18 mouse cellular contexts compared by ENCODE assay signal in genomic region chr7:19201660-19202059, GRCm38 (mm10). TPM values are rescaled to one million over a fixed set of nuclear protein-coding genes. Genes with fewer than 3 reads are reported as not detected.
DNase-seq lines count a peak whose midpoint lies in the region; ATAC-seq and TF ChIP-seq lines count a peak whose summit lies in the region.
"Had no signal": no experiment of that assay in that cellular context is flagged by ENCODE, and none has a peak within 500 bp of the region (broad histone marks: within the 10 kb centered on the region; RNA-seq: fewer than 3 reads in every experiment).

No protein-coding gene starts in this region.

- H3K27me3 ChIP-seq in hindbrain, embryonic 12.5 days, result no peaks in the 10 kb centered on the region
- no peaks in the 10 kb centered on the region for H3K27me3 ChIP-seq in hindbrain, postnatal 0 days (ENCODE audit: insufficient read depth, low read length)
- no peaks in the 10 kb centered on the region for H3K27me3 ChIP-seq in midbrain, embryonic 10.5 days (ENCODE audit: low read depth, poor library complexity, severe bottlenecking)
- H3K27me3 ChIP-seq in midbrain, embryonic 15.5 days (replicated peaks), result no peaks in the 10 kb centered on the region
- H3K27me3 ChIP-seq in embryonic facial prominence, embryonic 13.5 days, result no peaks in the 10 kb centered on the region
- no peaks in the 10 kb centered on the region for H3K27me3 ChIP-seq in stomach, embryonic 14.5 days (ENCODE audit: control insufficient read depth, insufficient read depth, low read length)
- H3K27me3 ChIP-seq: neural tube, embryonic 15.5 days had no signal

- H3K4me1 ChIP-seq in hindbrain, embryonic 12.5 days, result no peaks in the 10 kb centered on the region
- no peaks in the 10 kb centered on the region for H3K4me1 ChIP-seq in hindbrain, postnatal 0 days (ENCODE audit: insufficient read depth, low read length)
- no peaks in the 10 kb centered on the region for H3K4me1 ChIP-seq in midbrain, embryonic 10.5 days
- H3K4me1 ChIP-seq in midbrain, embryonic 15.5 days, result no peaks in the 10 kb centered on the region
- H3K4me1 ChIP-seq in embryonic facial prominence, embryonic 13.5 days, result no peaks in the 10 kb centered on the region
- H3K4me1 ChIP-seq in stomach, embryonic 14.5 days (ENCODE audit: control insufficient read depth, insufficient read depth, low read length), result no peaks in the 10 kb centered on the region
- H3K4me1 ChIP-seq: neural tube, embryonic 15.5 days had no signal

- no peak overlapping the region for H3K9ac ChIP-seq in hindbrain, embryonic 12.5 days
- no peak overlapping the region for H3K9ac ChIP-seq in hindbrain, postnatal 0 days (replicated peaks; ENCODE audit: low read length)
- H3K9ac ChIP-seq in midbrain, embryonic 15.5 days, result no peak overlapping the region
- no peak overlapping the region for H3K9ac ChIP-seq in embryonic facial prominence, embryonic 13.5 days
- no peak overlapping the region for H3K9ac ChIP-seq in stomach, embryonic 14.5 days (replicated peaks; ENCODE audit: low read depth, low read length)
- H3K9ac ChIP-seq: neural tube, embryonic 15.5 days had no signal

- no peak overlapping the region for H3K27ac ChIP-seq in hindbrain, embryonic 12.5 days
- H3K27ac ChIP-seq in hindbrain, postnatal 0 days, result no peak overlapping the region
- H3K27ac ChIP-seq in midbrain, embryonic 10.5 days (replicated peaks), result 0 out of 2 replicates have a peak overlapping the region, but pooled peaks have one; percentile 6
- H3K27ac ChIP-seq in midbrain, embryonic 15.5 days, result no peak overlapping the region
- no peak overlapping the region for H3K27ac ChIP-seq in embryonic facial prominence, embryonic 13.5 days
- H3K27ac ChIP-seq in stomach, embryonic 14.5 days (ENCODE audit: low read length), result no peak overlapping the region
- H3K27ac ChIP-seq: heart, adult 2 months; neural tube, embryonic 15.5 days had no signal

- H3K4me2 ChIP-seq in hindbrain, embryonic 12.5 days (replicated peaks), result no peak overlapping the region
- no peak overlapping the region for H3K4me2 ChIP-seq in hindbrain, postnatal 0 days (ENCODE audit: low read depth, low read length)
- no peak overlapping the region for H3K4me2 ChIP-seq in midbrain, embryonic 15.5 days
- no peak overlapping the region for H3K4me2 ChIP-seq in embryonic facial prominence, embryonic 13.5 days
- no peak overlapping the region for H3K4me2 ChIP-seq in stomach, embryonic 14.5 days (replicated peaks; ENCODE audit: low read depth, low read length)
- H3K4me2 ChIP-seq: neural tube, embryonic 15.5 days had no signal

- H3K4me3 ChIP-seq in hindbrain, embryonic 12.5 days, result no peak overlapping the region
- H3K4me3 ChIP-seq in hindbrain, postnatal 0 days (ENCODE audit: low read length), result no peak overlapping the region
- H3K4me3 ChIP-seq in midbrain, embryonic 10.5 days, result no peak overlapping the region
- H3K4me3 ChIP-seq in midbrain, embryonic 15.5 days, result no peak overlapping the region
- H3K4me3 ChIP-seq in embryonic facial prominence, embryonic 13.5 days, result no peak overlapping the region
- H3K4me3 ChIP-seq in stomach, embryonic 14.5 days (ENCODE audit: low read depth, low read length), result no peak overlapping the region
- H3K4me3 ChIP-seq: erythroblast, embryonic 14.5 days; heart, adult 2 months; neural tube, embryonic 15.5 days had no signal

- no peak for TF ChIP-seq CTCF in hindbrain, postnatal 0 days (IDR thresholded peaks at IDR 0.05; ENCODE audit: low read depth)

- ATAC-seq in hindbrain, embryonic 12.5 days (ENCODE audit: low FRiP score), result peak; percentile 54
- ATAC-seq in hindbrain, postnatal 0 days, result no peak
- ATAC-seq in midbrain, embryonic 15.5 days (replicated peaks), result no peak; the same call in 1 of the 2 replicates
- peak; percentile 65; the same call in 1 of the 2 replicates for ATAC-seq in embryonic facial prominence, embryonic 13.5 days (ENCODE audit: insufficient number of reproducible peaks, insufficient read depth, low FRiP score, low TSS enrichment, low read depth)
- peak; percentile 61; the same call in 1 of the 2 replicates for ATAC-seq in stomach, embryonic 14.5 days (ENCODE audit: insufficient number of reproducible peaks, insufficient read depth, low FRiP score, low read depth)
- ATAC-seq: forebrain, postnatal 0 days had no signal

- intact Hi-C loops in left cerebral cortex, postnatal 14 days (cut with DNase I), result no loop called here

- no peak for DNase-seq in hindbrain, postnatal 0 days (ENCODE audit: low spot score)
- no peak for DNase-seq in midbrain, embryonic 10.5 days (ENCODE audit: low spot score)
- DNase-seq in embryo, embryonic 10.5 days (ENCODE audit: low spot score), result no peak
- DNase-seq in left cerebral cortex, postnatal 14 days (ENCODE audit: low spot score in 2 of 2), result no peak
- DNase-seq: adrenal gland, adult 8-10 months; cerebellum, adult 11-12 months; forebrain, postnatal 0 days; heart, adult 2 months; kidney, adult 18-20 months; retina, postnatal 1 day; spleen, adult 18-20 months; thymus, adult 18-20 months had no signal

- peaks cover 65% of the 10 kb centered on the region for H3K36me3 ChIP-seq in hindbrain, embryonic 12.5 days
- peaks cover 27% of the 10 kb centered on the region for H3K36me3 ChIP-seq in hindbrain, postnatal 0 days (ENCODE audit: insufficient read depth, low read length)
- peaks cover 68% of the 10 kb centered on the region for H3K36me3 ChIP-seq in midbrain, embryonic 10.5 days
- H3K36me3 ChIP-seq in midbrain, embryonic 15.5 days (replicated peaks), result peaks cover 17% of the 10 kb centered on the region; the same call in 1 of the 2 replicates
- peaks cover 68% of the 10 kb centered on the region for H3K36me3 ChIP-seq in embryonic facial prominence, embryonic 13.5 days
- H3K36me3 ChIP-seq in stomach, embryonic 14.5 days (ENCODE audit: control insufficient read depth, insufficient read depth, low read length), result peaks cover 6% of the 10 kb centered on the region; the same call in 1 of the 2 replicates

- no peaks in the 10 kb centered on the region for H3K9me3 ChIP-seq in hindbrain, embryonic 12.5 days (replicated peaks)
- no peaks in the 10 kb centered on the region for H3K9me3 ChIP-seq in hindbrain, postnatal 0 days (ENCODE audit: low read length)
- 0 out of 2 replicates have a peak, but pooled peaks cover 3% of the 10 kb centered on the region for H3K9me3 ChIP-seq in midbrain, embryonic 10.5 days (replicated peaks)
- no peaks in the 10 kb centered on the region for H3K9me3 ChIP-seq in midbrain, embryonic 15.5 days
- H3K9me3 ChIP-seq in embryonic facial prominence, embryonic 13.5 days, result no peaks in the 10 kb centered on the region
- H3K9me3 ChIP-seq in stomach, embryonic 14.5 days (ENCODE audit: control insufficient read depth, low read depth, low read length), result no peaks in the 10 kb centered on the region
- H3K9me3 ChIP-seq: neural tube, embryonic 15.5 days had no signal

- WGBS in hindbrain, embryonic 12.5 days, result 73% methylated on average over 12 of the region's 15 CpGs
- WGBS in hindbrain, postnatal 0 days, result 75% methylated on average over 8 of the region's 15 CpGs
- 72% methylated on average over 15 of the region's 15 CpGs for WGBS in midbrain, embryonic 10.5 days
- 70% methylated on average over 15 of the region's 15 CpGs for WGBS in midbrain, embryonic 15.5 days
- WGBS in embryonic facial prominence, embryonic 13.5 days, result 70% methylated on average over 15 of the region's 15 CpGs
- WGBS in stomach, embryonic 14.5 days, result 65% methylated on average over 15 of the region's 15 CpGs

RNA-seq across cellular contexts. Expression of gene Gpr4, which starts 10.7 kb away (rescaled TPM):
- 2.2 and 2.4 TPM in 2 replicates for polyA plus RNA-seq in hindbrain, embryonic 12.5 days (2016; fragmentation: Nextera tagmentation; extraction: Ambion mirVana)
- total RNA-seq in hindbrain, postnatal 0 days (2014; rRNA removed), result 3.8 and 4.5 TPM in 2 replicates
- 4.1 and 4.4 TPM in 2 replicates for polyA plus RNA-seq in hindbrain, postnatal 0 days (2015; fragmentation: Nextera tagmentation; extraction: Ambion mirVana)
- polyA plus RNA-seq in midbrain, embryonic 10.5 days (2016; fragmentation: Nextera tagmentation; extraction: Ambion mirVana), result 2.4 and 2.6 TPM in 2 replicates
- 3.5 and 4.0 TPM in 2 replicates for polyA plus RNA-seq in midbrain, embryonic 15.5 days (2015; fragmentation: Nextera tagmentation; extraction: Ambion mirVana)
- polyA plus RNA-seq in embryonic facial prominence, embryonic 13.5 days (2015; fragmentation: Nextera tagmentation; extraction: Ambion mirVana), result 1.6 and 1.9 TPM in 2 replicates
- 1.4 and 2.0 TPM in 2 replicates for polyA plus RNA-seq in stomach, embryonic 14.5 days (2014; fragmentation: Nextera tagmentation; extraction: Ambion mirVana)
- total RNA-seq in left cerebral cortex, postnatal 14 days (2021), result 1 to 10 TPM; 5.2 to 5.5 TPM
- polyA plus RNA-seq: erythroblast, embryonic 14.5 days had no signal

RNA-seq across cellular contexts. Expression of gene Eml2, which starts 25.4 kb away (rescaled TPM):
- 6.1 and 7.2 TPM in 2 replicates for polyA plus RNA-seq in hindbrain, embryonic 12.5 days (2016; fragmentation: Nextera tagmentation; extraction: Ambion mirVana)
- 88.2 and 103 TPM in 2 replicates for total RNA-seq in hindbrain, postnatal 0 days (2014; rRNA removed)
- polyA plus RNA-seq in hindbrain, postnatal 0 days (2015; fragmentation: Nextera tagmentation; extraction: Ambion mirVana), result 15.0 and 18.9 TPM in 2 replicates
- polyA plus RNA-seq in midbrain, embryonic 10.5 days (2016; fragmentation: Nextera tagmentation; extraction: Ambion mirVana), result 4.3 and 4.8 TPM in 2 replicates
- polyA plus RNA-seq in midbrain, embryonic 15.5 days (2015; fragmentation: Nextera tagmentation; extraction: Ambion mirVana), result 8.9 and 10.8 TPM in 2 replicates
- 5.1 and 7.2 TPM in 2 replicates for polyA plus RNA-seq in embryonic facial prominence, embryonic 13.5 days (2015; fragmentation: Nextera tagmentation; extraction: Ambion mirVana)
- polyA plus RNA-seq in stomach, embryonic 14.5 days (2014; fragmentation: Nextera tagmentation; extraction: Ambion mirVana), result 4.1 and 4.8 TPM in 2 replicates
- total RNA-seq in left cerebral cortex, postnatal 14 days (2021), result 100 to 1,000 TPM; 167 to 183 TPM

RNA-seq across cellular contexts. Expression of gene Opa3, which starts 26.5 kb away (rescaled TPM):
- 41.1 and 41.7 TPM in 2 replicates for polyA plus RNA-seq in hindbrain, embryonic 12.5 days (2016; fragmentation: Nextera tagmentation; extraction: Ambion mirVana)
- total RNA-seq in hindbrain, postnatal 0 days (2014; rRNA removed), result 44.2 and 47.7 TPM in 2 replicates
- polyA plus RNA-seq in hindbrain, postnatal 0 days (2015; fragmentation: Nextera tagmentation; extraction: Ambion mirVana), result 34.6 and 37.1 TPM in 2 replicates
- 51.0 and 51.9 TPM in 2 replicates for polyA plus RNA-seq in midbrain, embryonic 10.5 days (2016; fragmentation: Nextera tagmentation; extraction: Ambion mirVana)
- polyA plus RNA-seq in midbrain, embryonic 15.5 days (2015; fragmentation: Nextera tagmentation; extraction: Ambion mirVana), result 37.9 and 41.1 TPM in 2 replicates
- polyA plus RNA-seq in embryonic facial prominence, embryonic 13.5 days (2015; fragmentation: Nextera tagmentation; extraction: Ambion mirVana), result 36.2 and 38.2 TPM in 2 replicates
- polyA plus RNA-seq in stomach, embryonic 14.5 days (2014; fragmentation: Nextera tagmentation; extraction: Ambion mirVana), result 37.1 and 42.9 TPM in 2 replicates
- total RNA-seq in left cerebral cortex, postnatal 14 days (2021), result 10 to 100 TPM; 40.0 to 43.9 TPM

RNA-seq across cellular contexts. Expression of gene Gipr, which starts 35.7 kb away (rescaled TPM):
- polyA plus RNA-seq in hindbrain, embryonic 12.5 days (2016; fragmentation: Nextera tagmentation; extraction: Ambion mirVana), result 1.4 and 2.0 TPM in 2 replicates
- 2.0 and 3.0 TPM in 2 replicates for total RNA-seq in hindbrain, postnatal 0 days (2014; rRNA removed)
- polyA plus RNA-seq in hindbrain, postnatal 0 days (2015; fragmentation: Nextera tagmentation; extraction: Ambion mirVana), result 0.85 and 1.3 TPM in 2 replicates
- 0.60 and 1.5 TPM in 2 replicates for polyA plus RNA-seq in midbrain, embryonic 10.5 days (2016; fragmentation: Nextera tagmentation; extraction: Ambion mirVana)
- 3.5 and 4.3 TPM in 2 replicates for polyA plus RNA-seq in midbrain, embryonic 15.5 days (2015; fragmentation: Nextera tagmentation; extraction: Ambion mirVana)
- polyA plus RNA-seq in embryonic facial prominence, embryonic 13.5 days (2015; fragmentation: Nextera tagmentation; extraction: Ambion mirVana), result 0.37 and 0.56 TPM in 2 replicates
- polyA plus RNA-seq in stomach, embryonic 14.5 days (2014; fragmentation: Nextera tagmentation; extraction: Ambion mirVana), result 1.1 and 1.9 TPM in 2 replicates
- 1 to 10 TPM; 1.6 to 2.8 TPM for total RNA-seq in left cerebral cortex, postnatal 14 days (2021)
- polyA plus RNA-seq: erythroblast, embryonic 14.5 days had no signal

RNA-seq across cellular contexts. Expression of gene Snrpd2, which starts 52.1 kb away (rescaled TPM):
- 118 and 122 TPM in 2 replicates for polyA plus RNA-seq in hindbrain, embryonic 12.5 days (2016; fragmentation: Nextera tagmentation; extraction: Ambion mirVana)
- 34.1 and 42.9 TPM in 2 replicates for total RNA-seq in hindbrain, postnatal 0 days (2014; rRNA removed)
- polyA plus RNA-seq in hindbrain, postnatal 0 days (2015; fragmentation: Nextera tagmentation; extraction: Ambion mirVana), result 114 and 118 TPM in 2 replicates
- polyA plus RNA-seq in midbrain, embryonic 10.5 days (2016; fragmentation: Nextera tagmentation; extraction: Ambion mirVana), result 168 and 180 TPM in 2 replicates
- 109 and 112 TPM in 2 replicates for polyA plus RNA-seq in midbrain, embryonic 15.5 days (2015; fragmentation: Nextera tagmentation; extraction: Ambion mirVana)
- polyA plus RNA-seq in embryonic facial prominence, embryonic 13.5 days (2015; fragmentation: Nextera tagmentation; extraction: Ambion mirVana), result 137 and 167 TPM in 2 replicates
- 143 and 161 TPM in 2 replicates for polyA plus RNA-seq in stomach, embryonic 14.5 days (2014; fragmentation: Nextera tagmentation; extraction: Ambion mirVana)
- 10 to 100 TPM; 84.3 to 88.7 TPM for total RNA-seq in left cerebral cortex, postnatal 14 days (2021)

Comparison
In these comparisons a context has a peak if more than half of its experiments do, and no peak if none do; other contexts are left out.
1. ATAC-seq: peak in hindbrain, embryonic 12.5 days (single experiment), embryonic facial prominence, embryonic 13.5 days (single experiment) and stomach, embryonic 14.5 days (single experiment); none in hindbrain, postnatal 0 days (single experiment) and midbrain, embryonic 15.5 days (single experiment).